Mouse (Mus musculus): ENCODE data around the gene Dglucy.

GRCm38 (mm10) chr12:100895504-100895903, 116.6 kb downstream of the Dglucy start:
- TF ChIP-seq CTCF (IDR thresholded peaks at IDR 0.05; ENCODE audit: low read depth, low read length) (no peak), POLR2A (IDR thresholded peaks at IDR 0.05; ENCODE audit: insufficient read depth, low read length) (no peak), EP300 (IDR thresholded peaks at IDR 0.05; ENCODE audit: insufficient read depth, low read depth, low read length) (no peak)

All from ES-Bruce4 (cell line).